In genomic region chr2:167186003-167186402, GRCm38 (mm10) we compare ENCODE assay signal across 20 mouse cellular contexts. TPM values are rescaled to one million over a fixed set of nuclear protein-coding genes. Genes with fewer than 3 reads are reported as not detected.
DNase-seq lines count a peak whose midpoint lies in the region; ATAC-seq and TF ChIP-seq lines count a peak whose summit lies in the region.
"Had no signal": no experiment of that assay in that cellular context is flagged by ENCODE, and none has a peak within 500 bp of the region (broad histone marks: within the 10 kb centered on the region; RNA-seq: fewer than 3 reads in every experiment).

No protein-coding gene starts in this region.

- TF ChIP-seq POLR2A in cortical plate, adult 2 months (IDR thresholded peaks at IDR 0.05; ENCODE audit: extremely low read depth, insufficient read depth, low read length), result no peak

- H3K4me3 ChIP-seq in hindbrain, embryonic 13.5 days, result no peak overlapping the region
- no peak overlapping the region for H3K4me3 ChIP-seq in hindbrain, embryonic 10.5 days
- no peak overlapping the region for H3K4me3 ChIP-seq in midbrain, postnatal 0 days (ENCODE audit: low read depth, low read length)
- no peak overlapping the region for H3K4me3 ChIP-seq in midbrain, embryonic 16.5 days (ENCODE audit: low read depth, low read length)
- H3K4me3 ChIP-seq in cortical plate, adult 2 months (ENCODE audit: insufficient read depth, low read length), result peak overlapping the region; percentile 23
- no peak overlapping the region for H3K4me3 ChIP-seq in lung, postnatal 0 days (ENCODE audit: low read depth, low read length)
- H3K4me3 ChIP-seq: embryonic facial prominence, embryonic 13.5 days; forebrain, embryonic 12.5 days; heart, embryonic 12.5 days had no signal

- peaks cover 7% of the 10 kb centered on the region for H3K36me3 ChIP-seq in hindbrain, embryonic 13.5 days
- H3K36me3 ChIP-seq in hindbrain, embryonic 10.5 days, result peaks cover 9% of the 10 kb centered on the region; the same call in 1 of the 2 replicates
- 0 out of 2 replicates have a peak, but pooled peaks cover 9% of the 10 kb centered on the region for H3K36me3 ChIP-seq in midbrain, postnatal 0 days (ENCODE audit: insufficient read depth, low read length)
- H3K36me3 ChIP-seq in midbrain, embryonic 16.5 days (ENCODE audit: control insufficient read depth, insufficient read depth, low read length), result peaks cover 10% of the 10 kb centered on the region
- H3K36me3 ChIP-seq in lung, postnatal 0 days (ENCODE audit: insufficient read depth, low read length), result no peaks in the 10 kb centered on the region
- H3K36me3 ChIP-seq: forebrain, embryonic 12.5 days; heart, embryonic 12.5 days had no signal

- peak overlapping the region; percentile 15; the same call in 1 of the 2 replicates for H3K9ac ChIP-seq in hindbrain, embryonic 13.5 days
- H3K9ac ChIP-seq in midbrain, postnatal 0 days (replicated peaks; ENCODE audit: low read length, poor library complexity, severe bottlenecking), result no peak overlapping the region
- H3K9ac ChIP-seq in midbrain, embryonic 16.5 days (ENCODE audit: low read depth, low read length), result no peak overlapping the region
- H3K9ac ChIP-seq in lung, postnatal 0 days (replicated peaks; ENCODE audit: low read depth), result no peak overlapping the region
- H3K9ac ChIP-seq: forebrain, embryonic 12.5 days; heart, embryonic 12.5 days had no signal

- H3K4me1 ChIP-seq in hindbrain, embryonic 13.5 days (replicated peaks), result peaks cover 50% of the 10 kb centered on the region
- peaks cover 36% of the 10 kb centered on the region for H3K4me1 ChIP-seq in hindbrain, embryonic 10.5 days (replicated peaks)
- H3K4me1 ChIP-seq in midbrain, postnatal 0 days (ENCODE audit: insufficient read depth, low read length), result peaks cover 10% of the 10 kb centered on the region
- peaks cover 26% of the 10 kb centered on the region for H3K4me1 ChIP-seq in midbrain, embryonic 16.5 days (ENCODE audit: control insufficient read depth, insufficient read depth, low read length)
- peaks cover 8% of the 10 kb centered on the region for H3K4me1 ChIP-seq in cortical plate, adult 2 months (ENCODE audit: control insufficient read depth, insufficient read depth, low read length)
- 0 out of 2 replicates have a peak, but pooled peaks cover 4% of the 10 kb centered on the region for H3K4me1 ChIP-seq in lung, postnatal 0 days (ENCODE audit: insufficient read depth, low read depth, low read length)

- H3K27me3 ChIP-seq in hindbrain, embryonic 13.5 days, result peaks cover 43% of the 10 kb centered on the region
- peaks cover 56% of the 10 kb centered on the region for H3K27me3 ChIP-seq in hindbrain, embryonic 10.5 days (ENCODE audit: insufficient read depth, poor library complexity, severe bottlenecking)
- no peaks in the 10 kb centered on the region for H3K27me3 ChIP-seq in midbrain, postnatal 0 days (ENCODE audit: insufficient read depth, low read length)
- H3K27me3 ChIP-seq in midbrain, embryonic 16.5 days (ENCODE audit: control insufficient read depth, insufficient read depth, low read depth, low read length), result no peaks in the 10 kb centered on the region; the same call in 1 of the 2 replicates
- H3K27me3 ChIP-seq in lung, postnatal 0 days (replicated peaks; ENCODE audit: insufficient read depth, low read length), result peaks cover 36% of the 10 kb centered on the region

- TF ChIP-seq CTCF in midbrain, postnatal 0 days (IDR thresholded peaks at IDR 0.05), result no peak
- TF ChIP-seq CTCF in cortical plate, adult 2 months (IDR thresholded peaks at IDR 0.05; ENCODE audit: extremely low read depth, insufficient read depth, low read length), result no peak
- TF ChIP-seq CTCF in lung, postnatal 0 days (IDR thresholded peaks at IDR 0.05), result no peak

- no peak for TF ChIP-seq EP300 in lung, postnatal 0 days (IDR thresholded peaks at IDR 0.05)

- DNase-seq in hindbrain, embryonic 10.5 days (ENCODE audit: low spot score), result no peak
- peak; percentile 37 for DNase-seq in left cerebral cortex, adult 11 months (ENCODE audit: low spot score)
- no peak for DNase-seq in left cerebral cortex, postnatal 14 days (ENCODE audit: low spot score in 2 of 2)
- no peak for DNase-seq in midbrain, postnatal 0 days (ENCODE audit: low spot score)
- no peak for DNase-seq in lung, postnatal 0 days (ENCODE audit: low spot score)
- DNase-seq: adrenal gland, postnatal 10 days; cerebellum, adult 11-12 months; cerebellum, adult 9-10 months; cerebellum, postnatal 25 days; gastrocnemius, adult 2 months; gastrocnemius, postnatal 25 days had no signal

- H3K4me2 ChIP-seq in hindbrain, embryonic 13.5 days, result no peak overlapping the region
- H3K4me2 ChIP-seq in midbrain, postnatal 0 days (ENCODE audit: low read depth, low read length, poor library complexity, severe bottlenecking), result peak overlapping the region; percentile 26
- H3K4me2 ChIP-seq in midbrain, embryonic 16.5 days (ENCODE audit: low read length), result no peak overlapping the region
- H3K4me2 ChIP-seq in lung, postnatal 0 days (replicated peaks; ENCODE audit: low read depth, low read length), result no peak overlapping the region
- H3K4me2 ChIP-seq: embryonic facial prominence, embryonic 13.5 days; forebrain, embryonic 12.5 days; heart, embryonic 12.5 days had no signal

- no peak for ATAC-seq in hindbrain, embryonic 13.5 days (ENCODE audit: low FRiP score)
- ATAC-seq in midbrain, postnatal 0 days (ENCODE audit: low FRiP score), result no peak
- ATAC-seq in midbrain, embryonic 16.5 days, result no peak
- ATAC-seq in lung, postnatal 0 days, result no peak
- ATAC-seq: forebrain, embryonic 16.5 days had no signal

- intact Hi-C loops in left cerebral cortex, postnatal 14 days (cut with DNase I), result loop anchor here (2.0 to 5.0 kb wide), 3 partner anchors 34 to 71 kb away; no protein-coding TSS in a partner anchor

- no peak overlapping the region for H3K27ac ChIP-seq in hindbrain, embryonic 13.5 days
- no peak overlapping the region for H3K27ac ChIP-seq in hindbrain, embryonic 10.5 days
- no peak overlapping the region for H3K27ac ChIP-seq in midbrain, postnatal 0 days (ENCODE audit: low read depth, low read length)
- H3K27ac ChIP-seq in midbrain, embryonic 16.5 days (ENCODE audit: low read length), result no peak overlapping the region
- H3K27ac ChIP-seq in cortical plate, adult 2 months (ENCODE audit: insufficient read depth, low read length), result peak overlapping the region; percentile 70
- no peak overlapping the region for H3K27ac ChIP-seq in lung, postnatal 0 days (ENCODE audit: low read length)
- H3K27ac ChIP-seq: embryonic facial prominence, embryonic 13.5 days; forebrain, embryonic 12.5 days had no signal

- WGBS in hindbrain, embryonic 13.5 days, result 60% methylated on average over 13 of the region's 13 CpGs
- WGBS in hindbrain, embryonic 10.5 days, result 66% methylated on average over 13 of the region's 13 CpGs
- WGBS in midbrain, postnatal 0 days, result 52% methylated on average over 13 of the region's 13 CpGs
- 52% methylated on average over 13 of the region's 13 CpGs for WGBS in midbrain, embryonic 16.5 days
- 40% methylated on average over 13 of the region's 13 CpGs for WGBS in lung, postnatal 0 days

- H3K9me3 ChIP-seq in hindbrain, embryonic 13.5 days, result no peaks in the 10 kb centered on the region
- H3K9me3 ChIP-seq in hindbrain, embryonic 10.5 days, result no peaks in the 10 kb centered on the region
- H3K9me3 ChIP-seq in midbrain, postnatal 0 days (ENCODE audit: low read length), result no peaks in the 10 kb centered on the region
- no peaks in the 10 kb centered on the region; the same call in 1 of the 2 replicates for H3K9me3 ChIP-seq in midbrain, embryonic 16.5 days (replicated peaks; ENCODE audit: control insufficient read depth, low read length, poor library complexity, severe bottlenecking)
- no peaks in the 10 kb centered on the region for H3K9me3 ChIP-seq in lung, postnatal 0 days (ENCODE audit: low read length)
- H3K9me3 ChIP-seq: embryonic facial prominence, embryonic 13.5 days; forebrain, embryonic 12.5 days; heart, embryonic 12.5 days had no signal

RNA-seq across cellular contexts. Expression of gene Kcnb1, which starts 4.0 kb away (rescaled TPM):
- 2.2 and 2.4 TPM in 2 replicates for polyA plus RNA-seq in hindbrain, embryonic 13.5 days (2015; fragmentation: Nextera tagmentation; extraction: Ambion mirVana)
- 0.56 and 0.89 TPM in 2 replicates for polyA plus RNA-seq in hindbrain, embryonic 10.5 days (2016; fragmentation: Nextera tagmentation; extraction: Ambion mirVana)
- total RNA-seq in left cerebral cortex, postnatal 14 days (2021), result 100 to 1,000 TPM; 149 to 157 TPM
- 29.8 and 30.0 TPM in 2 replicates for total RNA-seq in midbrain, postnatal 0 days (2014; rRNA removed)
- 5.6 and 6.4 TPM in 2 replicates for polyA plus RNA-seq in midbrain, postnatal 0 days (2015; fragmentation: Nextera tagmentation; extraction: Ambion mirVana)
- 3.9 and 4.0 TPM in 2 replicates for polyA plus RNA-seq in midbrain, embryonic 16.5 days (2015; fragmentation: Nextera tagmentation; extraction: Ambion mirVana)
- 63.5 and 68.7 TPM in 2 replicates for polyA plus RNA-seq in cortical plate, adult 2 months (2012; rRNA removed)
- 0.76 and 1.1 TPM in 2 replicates for polyA plus RNA-seq in lung, postnatal 0 days (2015; fragmentation: Nextera tagmentation; extraction: Ambion mirVana)
- polyA plus RNA-seq: C2C12 had no signal

RNA-seq across cellular contexts. Expression of gene Ptgis, which starts 54.4 kb away (rescaled TPM):
- polyA plus RNA-seq in hindbrain, embryonic 13.5 days (2015; fragmentation: Nextera tagmentation; extraction: Ambion mirVana), result 5.8 and 6.5 TPM in 2 replicates
- polyA plus RNA-seq in hindbrain, embryonic 10.5 days (2016; fragmentation: Nextera tagmentation; extraction: Ambion mirVana), result 10.8 and 10.9 TPM in 2 replicates
- 1 to 10 TPM; 2.7 to 3.2 TPM for total RNA-seq in left cerebral cortex, postnatal 14 days (2021)
- 4.3 and 6.1 TPM in 2 replicates for total RNA-seq in midbrain, postnatal 0 days (2014; rRNA removed)
- polyA plus RNA-seq in midbrain, postnatal 0 days (2015; fragmentation: Nextera tagmentation; extraction: Ambion mirVana), result 3.9 and 4.7 TPM in 2 replicates
- 3.4 and 4.3 TPM in 2 replicates for polyA plus RNA-seq in midbrain, embryonic 16.5 days (2015; fragmentation: Nextera tagmentation; extraction: Ambion mirVana)
- 2.0 and 2.1 TPM in 2 replicates for polyA plus RNA-seq in cortical plate, adult 2 months (2012; rRNA removed)
- 32.7 and 37.9 TPM in 2 replicates for polyA plus RNA-seq in lung, postnatal 0 days (2015; fragmentation: Nextera tagmentation; extraction: Ambion mirVana)
- total RNA-seq: granulocyte monocyte progenitor cell, adult 5-6 weeks had no signal
